Mouse (Mus musculus): Measurements from ENCODE around the gene Olfr1325. TPM values are rescaled to one million over a fixed set of nuclear protein-coding genes. Genes with fewer than 3 reads are reported as not detected.
"Not testable (repeated sequence)": the region's sequence is repeated elsewhere in the genome, so short reads cannot be mapped to it uniquely, and the experiment has no call there.

Olfr1325 gene
- not detected in 2 replicates for polyA plus RNA-seq (2016; fragmentation: Nextera tagmentation; extraction: Ambion mirVana)

- H3K27me3 ChIP-seq, result no peaks in the 10 kb centered on the region
- H3K9me3 ChIP-seq, result no peaks in the 10 kb centered on the region
- H3K27ac ChIP-seq, result no peak within 1 kb of the TSS
- H3K4me2 ChIP-seq, result no peak within 1 kb of the TSS
- no peak within 1 kb of the TSS for H3K9ac ChIP-seq (replicated peaks)
- ATAC-seq (ENCODE audit: insufficient number of reproducible peaks, insufficient read depth, low FRiP score, low TSS enrichment, low read depth), result no peak
- H3K4me3 ChIP-seq (replicated peaks), result no peak within 1 kb of the TSS
- 83% methylated on average over 2 of the region's 2 CpGs for WGBS
- no peaks in the 10 kb centered on the region for H3K4me1 ChIP-seq (replicated peaks)
- no peaks in the 10 kb centered on the region for H3K36me3 ChIP-seq
Observed at GRCm38 (mm10) chrX:74592379-74592778, at the start of gene Olfr1325. Olfr1325 (plus strand) TSS chrX:74592679.

- Histone ChIP-seq H3K4me3 (replicated peaks) (no peak within 1 kb of the TSS), H3K27me3 (no peaks in the 10 kb centered on the region), H3K9me3 (no peaks in the 10 kb centered on the region), H3K27ac (no peak within 1 kb of the TSS), H3K4me2 (no peak within 1 kb of the TSS), H3K9ac (replicated peaks) (no peak within 1 kb of the TSS), H3K4me1 (replicated peaks) (no peaks in the 10 kb centered on the region), H3K36me3 (no peaks in the 10 kb centered on the region)
- ATAC-seq (ENCODE audit: insufficient number of reproducible peaks, insufficient read depth, low FRiP score, low TSS enrichment, low read depth), result no peak
Observed at GRCm38 (mm10) chrX:74574788-74575187, 17.7 kb upstream of the Olfr1325 start, which contains the start of gene Olfr1326-ps1. Olfr1326-ps1 (minus strand) TSS chrX:74574888.

GRCm38 (mm10) chrX:74645466-74646323 lies 53.2 kb downstream of the Olfr1325 start, which contains the start of gene Gm5640:
Gm5640 (minus strand) TSS chrX:74645635.
- not testable (repeated sequence) for H3K9me3 ChIP-seq; H3K36me3 ChIP-seq; H3K4me2 ChIP-seq; H3K27me3 ChIP-seq; ATAC-seq (ENCODE audit: insufficient number of reproducible peaks, insufficient read depth, low FRiP score, low TSS enrichment, low read depth); H3K4me3 ChIP-seq (replicated peaks); H3K27ac ChIP-seq; H3K4me1 ChIP-seq (replicated peaks); H3K9ac ChIP-seq (replicated peaks)
- 80% methylated on average over 2 of the region's 5 CpGs for WGBS

GRCm38 (mm10) chrX:74646393-74646792 lies 53.9 kb downstream of the Olfr1325 start:
- H3K4me1 ChIP-seq (replicated peaks); H3K4me2 ChIP-seq; H3K9ac ChIP-seq (replicated peaks); H3K27me3 ChIP-seq; ATAC-seq (ENCODE audit: insufficient number of reproducible peaks, insufficient read depth, low FRiP score, low TSS enrichment, low read depth); H3K9me3 ChIP-seq; H3K36me3 ChIP-seq; H3K27ac ChIP-seq; H3K4me3 ChIP-seq (replicated peaks): not testable (repeated sequence)
- no CpG with 5 or more reads among the region's 1 CpGs for WGBS

Other genes with a start within 250 kb of the Olfr1325 start
- gene Lage3, start 239.1 kb upstream of the Olfr1325 start, polyA plus RNA-seq (2016; fragmentation: Nextera tagmentation; extraction: Ambion mirVana), result 107 and 122 TPM in 2 replicates
- gene Ubl4a, start 219.5 kb upstream of the Olfr1325 start, polyA plus RNA-seq (2016; fragmentation: Nextera tagmentation; extraction: Ambion mirVana), result 57.1 and 59.8 TPM in 2 replicates
- 14.4 and 14.8 TPM in 2 replicates for gene Slc10a3, start 219.3 kb upstream of the Olfr1325 start, polyA plus RNA-seq (2016; fragmentation: Nextera tagmentation; extraction: Ambion mirVana)
- gene Fam3a, start 199.4 kb upstream of the Olfr1325 start, polyA plus RNA-seq (2016; fragmentation: Nextera tagmentation; extraction: Ambion mirVana), result 30.5 and 32.6 TPM in 2 replicates
- 22.1 and 22.3 TPM in 2 replicates for gene Ikbkg, start 199.4 kb upstream of the Olfr1325 start, polyA plus RNA-seq (2016; fragmentation: Nextera tagmentation; extraction: Ambion mirVana)
- gene G6pdx, start 163.5 kb upstream of the Olfr1325 start, polyA plus RNA-seq (2016; fragmentation: Nextera tagmentation; extraction: Ambion mirVana), result 44.1 and 46.0 TPM in 2 replicates
- gene Gm6880, start 111.3 kb upstream of the Olfr1325 start, polyA plus RNA-seq (2016; fragmentation: Nextera tagmentation; extraction: Ambion mirVana), result 0.69 and 1.4 TPM in 2 replicates
- gene Olfr1326-ps1, start 17.8 kb upstream of the Olfr1325 start, polyA plus RNA-seq (2016; fragmentation: Nextera tagmentation; extraction: Ambion mirVana), result not detected in 2 replicates
- not detected in 2 replicates for gene Gm5640, start 53.0 kb downstream of the Olfr1325 start, polyA plus RNA-seq (2016; fragmentation: Nextera tagmentation; extraction: Ambion mirVana)
- gene Gm6890, start 148.2 kb downstream of the Olfr1325 start, polyA plus RNA-seq (2016; fragmentation: Nextera tagmentation; extraction: Ambion mirVana), result 0.28 TPM in 1 of 2 replicates, not detected in the other
- gene Gm5936, start 244.5 kb downstream of the Olfr1325 start, polyA plus RNA-seq (2016; fragmentation: Nextera tagmentation; extraction: Ambion mirVana), result not detected in 2 replicates

Measured in limb, embryonic 12.5 days (tissue).